ENCODE assay signal across 8 mouse cellular contexts in genomic region chr4:54837326-54837725, GRCm38 (mm10).
A peak's percentile ranks its signal among the peaks of the same experiment; 100 is the strongest.
DNase-seq lines count a peak whose midpoint lies in the region; ATAC-seq lines count a peak whose summit lies in the region.
"Had no signal": no experiment of that assay in that cellular context is flagged by ENCODE, and none has a peak within 500 bp of the region (broad histone marks: within the 10 kb centered on the region; RNA-seq: fewer than 3 reads in every experiment).

No protein-coding gene starts in this region.

- no peaks in the 10 kb centered on the region for H3K9me3 ChIP-seq in midbrain, embryonic 14.5 days (ENCODE audit: control insufficient read depth, low read length)
- no peaks in the 10 kb centered on the region for H3K9me3 ChIP-seq in midbrain, embryonic 10.5 days (replicated peaks)
- H3K9me3 ChIP-seq: lung, embryonic 15.5 days had no signal

- no peak overlapping the region for H3K4me2 ChIP-seq in midbrain, embryonic 14.5 days (ENCODE audit: low read length)
- H3K4me2 ChIP-seq: lung, embryonic 15.5 days had no signal

- no peaks in the 10 kb centered on the region for H3K36me3 ChIP-seq in midbrain, embryonic 14.5 days (ENCODE audit: control insufficient read depth, insufficient read depth, low read length)
- no peaks in the 10 kb centered on the region for H3K36me3 ChIP-seq in midbrain, embryonic 10.5 days
- H3K36me3 ChIP-seq: lung, embryonic 15.5 days had no signal

- ATAC-seq in midbrain, embryonic 14.5 days (ENCODE audit: low FRiP score, low TSS enrichment), result no peak

- no peaks in the 10 kb centered on the region for H3K27me3 ChIP-seq in midbrain, embryonic 14.5 days (ENCODE audit: control insufficient read depth, insufficient read depth, low read length)
- no peaks in the 10 kb centered on the region for H3K27me3 ChIP-seq in midbrain, embryonic 10.5 days (ENCODE audit: low read depth, poor library complexity, severe bottlenecking)
- H3K27me3 ChIP-seq: lung, embryonic 15.5 days had no signal

- no peak overlapping the region for H3K4me3 ChIP-seq in midbrain, embryonic 14.5 days (replicated peaks; ENCODE audit: low read depth, low read length)
- H3K4me3 ChIP-seq in midbrain, embryonic 10.5 days, result no peak overlapping the region
- H3K4me3 ChIP-seq: lung, embryonic 15.5 days had no signal

- peak; percentile 8 for DNase-seq in midbrain, embryonic 14.5 days
- DNase-seq in midbrain, embryonic 10.5 days (ENCODE audit: low spot score), result no peak
- DNase-seq in gastrocnemius, adult 8-10 months (ENCODE audit: low spot score in 2 of 2), result peak; percentile 35 to 55
- DNase-seq in layer of hippocampus, adult 11-12 months (ENCODE audit: low spot score), result peak; percentile 36
- peak; percentile 9 for DNase-seq in yolk sac, embryonic 10.5 days (ENCODE audit: low spot score)
- DNase-seq in testis, postnatal 10 days (ENCODE audit: low spot score), result no peak
- DNase-seq in B cell, adult 2 months, result no peak

- 87% methylated on average over 2 of the region's 2 CpGs for WGBS in midbrain, embryonic 14.5 days
- 87% methylated on average over 2 of the region's 2 CpGs for WGBS in midbrain, embryonic 10.5 days

- no peaks in the 10 kb centered on the region for H3K4me1 ChIP-seq in midbrain, embryonic 14.5 days (ENCODE audit: control insufficient read depth, insufficient read depth, low read length)
- peaks cover 10% of the 10 kb centered on the region for H3K4me1 ChIP-seq in midbrain, embryonic 10.5 days
- H3K4me1 ChIP-seq: lung, embryonic 15.5 days had no signal

- no peak overlapping the region for H3K9ac ChIP-seq in midbrain, embryonic 14.5 days (replicated peaks; ENCODE audit: low read length)
- H3K9ac ChIP-seq: lung, embryonic 15.5 days had no signal

- no peak overlapping the region for H3K27ac ChIP-seq in midbrain, embryonic 14.5 days (replicated peaks; ENCODE audit: low read depth, low read length)
- H3K27ac ChIP-seq in midbrain, embryonic 10.5 days (replicated peaks), result no peak overlapping the region; the same call in 1 of the 2 replicates
- H3K27ac ChIP-seq: lung, embryonic 15.5 days had no signal

Comparison
In these comparisons a context has a peak if more than half of its experiments do, and no peak if none do; other contexts are left out.
1. DNase-seq: peak in midbrain, embryonic 14.5 days (single experiment), gastrocnemius, adult 8-10 months (2 of 2), layer of hippocampus, adult 11-12 months (single experiment) and yolk sac, embryonic 10.5 days (single experiment); none in midbrain, embryonic 10.5 days (single experiment), testis, postnatal 10 days (single experiment) and B cell, adult 2 months (0 of 2).